Mouse (Mus musculus) G1E (cell line): Measurements from ENCODE around the gene Fam124a.

ENCODE experiments used
- CTCF ChIP-seq: IDR thresholded peaks from 2 replicates; pipeline ENCODE4 v1.5.1; 2012; ENCODE audit warnings: low read depth, low read length, inconsistent platforms, mixed read lengths
- GATA1 ChIP-seq: IDR thresholded peaks from 2 replicates; pipeline ENCODE4 v1.6.1; 2012; ENCODE audit warnings: borderline replicate concordance, low read length, inconsistent platforms, mixed read lengths
- GATA2 ChIP-seq: IDR thresholded peaks from 2 replicates; pipeline ENCODE4 v1.6.1; 2012; ENCODE audit warnings: low read depth, low read length, inconsistent platforms, borderline replicate concordance
- POLR2AphosphoS5 ChIP-seq: IDR thresholded peaks from 2 replicates; pipeline ENCODE4 v1.6.1; 2012; ENCODE audit warnings: low read depth, low read length, inconsistent platforms; ENCODE audit not compliant: insufficient replicate concordance
- TAL1 ChIP-seq: conservative IDR thresholded peaks from 2 replicates; pipeline ENCODE4 v1.6.1; 2012; ENCODE audit warnings: low read depth, low read length, inconsistent platforms, mixed read lengths

- TF ChIP-seq CTCF, result no peak
- no peak for TF ChIP-seq TAL1
- TF ChIP-seq GATA1, result no peak
- TF ChIP-seq POLR2AphosphoS5, result no peak
- TF ChIP-seq GATA2, result no peak
These were observed 19.4 kb upstream of the Fam124a start for GRCm38 (mm10) chr14:62536127-62536526.
